Mouse (Mus musculus): ENCODE data around the gene Scamp4. TPM values are rescaled to one million over a fixed set of nuclear protein-coding genes. Genes with fewer than 3 reads are reported as not detected.

Gene Scamp4
- total and polyA plus RNA-seq, 2 experiments from 2014 or later = 43.2 to 69.1 TPM

DNA sequence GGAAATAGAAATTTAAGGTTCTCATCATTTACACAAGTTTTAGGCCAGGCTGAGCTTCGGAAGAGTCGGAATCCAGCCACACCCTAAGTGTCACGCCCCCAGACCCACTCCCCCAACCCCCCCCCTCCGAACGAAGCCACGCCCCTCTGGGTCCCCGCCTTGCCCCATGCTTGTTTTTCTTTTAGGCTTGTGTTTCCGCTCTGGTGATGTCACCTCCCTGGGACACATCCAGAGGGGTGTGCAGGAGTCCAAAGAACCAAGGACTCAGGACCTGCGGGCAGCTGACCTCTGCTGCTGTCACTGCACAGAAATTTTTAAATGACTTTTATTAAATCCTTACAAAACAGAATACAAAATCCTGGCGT, 62.3 kb downstream of the Scamp4 start:
- ATAC-seq (no peak), DNase-seq (ENCODE audit: low spot score) (no peak)
- Histone ChIP-seq H3K27me3 (ENCODE audit: insufficient read depth, low read length) (no peaks in the 10 kb centered on the region), H3K27ac (peak overlapping the region; percentile 54; the same call in 1 of the 2 replicates), H3K4me1 (ENCODE audit: insufficient read depth, low read length) (peaks cover 6% of the 10 kb centered on the region; the same call in 1 of the 2 replicates), H3K4me3 (ENCODE audit: low read length) (no peak overlapping the region), H3K9me3 (ENCODE audit: low read length) (no peaks in the 10 kb centered on the region), H3K4me2 (ENCODE audit: low read depth, low read length) (0 out of 2 replicates have a peak overlapping the region, but pooled peaks have one; percentile 19), H3K36me3 (ENCODE audit: insufficient read depth, low read length) (peaks cover 37% of the 10 kb centered on the region), H3K9ac (replicated peaks; ENCODE audit: low read length) (no peak overlapping the region)
- TF ChIP-seq CTCF (IDR thresholded peaks at IDR 0.05; ENCODE audit: low read depth) = no peak
- 21% methylated on average over 10 of the region's 10 CpGs for WGBS

Small RNA genes lying within 50 kb of the gene (microRNA-seq; reads per million reads assigned to microRNA genes)
- 0 to 0.18 reads per million in 2 experiments for gene Mir6912

Other genes with a start within 250 kb of the Scamp4 start
- 15.7 and 18.3 TPM in 2 replicates for gene Plk5, start 246.4 kb upstream of the Scamp4 start, total RNA-seq (2014; rRNA removed)
- 8.9 and 9.3 TPM in 2 replicates for gene Plk5, start 246.4 kb upstream of the Scamp4 start, polyA plus RNA-seq (2015; fragmentation: Nextera tagmentation; extraction: Ambion mirVana)
- gene Mex3d, start 215.2 kb upstream of the Scamp4 start, total RNA-seq (2014; rRNA removed) = 129 and 145 TPM in 2 replicates
- gene Mex3d, start 215.2 kb upstream of the Scamp4 start, polyA plus RNA-seq (2015; fragmentation: Nextera tagmentation; extraction: Ambion mirVana) = 11.6 and 14.2 TPM in 2 replicates
- 48.2 and 50.4 TPM in 2 replicates for gene Mbd3, start 203.3 kb upstream of the Scamp4 start, total RNA-seq (2014; rRNA removed)
- gene Mbd3, start 203.3 kb upstream of the Scamp4 start, polyA plus RNA-seq (2015; fragmentation: Nextera tagmentation; extraction: Ambion mirVana) = 166 and 175 TPM in 2 replicates
- 369 and 391 TPM in 2 replicates for gene Uqcr11, start 196.0 kb upstream of the Scamp4 start, total RNA-seq (2014; rRNA removed)
- 897 and 981 TPM in 2 replicates for gene Uqcr11, start 196.0 kb upstream of the Scamp4 start, polyA plus RNA-seq (2015; fragmentation: Nextera tagmentation; extraction: Ambion mirVana)
- 132 TPM in 2 replicates for gene Tcf3, start 169.2 kb upstream of the Scamp4 start, total RNA-seq (2014; rRNA removed)
- 36.2 and 36.4 TPM in 2 replicates for gene Tcf3, start 169.2 kb upstream of the Scamp4 start, polyA plus RNA-seq (2015; fragmentation: Nextera tagmentation; extraction: Ambion mirVana)
- gene Onecut3, start 108.0 kb upstream of the Scamp4 start, total RNA-seq (2014; rRNA removed) = 2.5 and 5.0 TPM in 2 replicates
- gene Onecut3, start 108.0 kb upstream of the Scamp4 start, polyA plus RNA-seq (2015; fragmentation: Nextera tagmentation; extraction: Ambion mirVana) = 0.57 and 0.74 TPM in 2 replicates
- 0.61 and 1.1 TPM in 2 replicates for gene Atp8b3, start 63.7 kb upstream of the Scamp4 start, total RNA-seq (2014; rRNA removed)
- 0.96 and 1.2 TPM in 2 replicates for gene Atp8b3, start 63.7 kb upstream of the Scamp4 start, polyA plus RNA-seq (2015; fragmentation: Nextera tagmentation; extraction: Ambion mirVana)
- 47.2 and 51.0 TPM in 2 replicates for gene Rexo1, start 41.3 kb upstream of the Scamp4 start, total RNA-seq (2014; rRNA removed)
- gene Rexo1, start 41.3 kb upstream of the Scamp4 start, polyA plus RNA-seq (2015; fragmentation: Nextera tagmentation; extraction: Ambion mirVana) = 25.1 and 27.6 TPM in 2 replicates
- gene Klf16, start 25.6 kb upstream of the Scamp4 start, total RNA-seq (2014; rRNA removed) = 16.6 and 17.0 TPM in 2 replicates
- 8.2 and 8.6 TPM in 2 replicates for gene Klf16, start 25.6 kb upstream of the Scamp4 start, polyA plus RNA-seq (2015; fragmentation: Nextera tagmentation; extraction: Ambion mirVana)
- gene Abhd17a, start 12.5 kb upstream of the Scamp4 start, total RNA-seq (2014; rRNA removed) = 389 and 721 TPM in 2 replicates
- 159 and 171 TPM in 2 replicates for gene Abhd17a, start 12.5 kb upstream of the Scamp4 start, polyA plus RNA-seq (2015; fragmentation: Nextera tagmentation; extraction: Ambion mirVana)
- 7.3 and 11.4 TPM in 2 replicates for gene Adat3, start within 50 bp of the Scamp4 start, total RNA-seq (2014; rRNA removed)
- gene Adat3, start within 50 bp of the Scamp4 start, polyA plus RNA-seq (2015; fragmentation: Nextera tagmentation; extraction: Ambion mirVana) = 3.6 and 4.0 TPM in 2 replicates
- gene Gm49322, start 3.1 kb downstream of the Scamp4 start, total RNA-seq (2014; rRNA removed) = 0.54 and 2.2 TPM in 2 replicates
- gene Gm49322, start 3.1 kb downstream of the Scamp4 start, polyA plus RNA-seq (2015; fragmentation: Nextera tagmentation; extraction: Ambion mirVana) = 1.1 TPM in 2 replicates
- gene Csnk1g2, start 20.0 kb downstream of the Scamp4 start, total RNA-seq (2014; rRNA removed) = 128 and 156 TPM in 2 replicates
- 94.3 and 95.5 TPM in 2 replicates for gene Csnk1g2, start 20.0 kb downstream of the Scamp4 start, polyA plus RNA-seq (2015; fragmentation: Nextera tagmentation; extraction: Ambion mirVana)
- 209 and 213 TPM in 2 replicates for gene Btbd2, start 54.2 kb downstream of the Scamp4 start, total RNA-seq (2014; rRNA removed)
- gene Btbd2, start 54.2 kb downstream of the Scamp4 start, polyA plus RNA-seq (2015; fragmentation: Nextera tagmentation; extraction: Ambion mirVana) = 81.9 and 82.8 TPM in 2 replicates
- 84.5 and 95.4 TPM in 2 replicates for gene Mknk2, start 75.2 kb downstream of the Scamp4 start, total RNA-seq (2014; rRNA removed)
- 38.2 and 40.5 TPM in 2 replicates for gene Mknk2, start 75.2 kb downstream of the Scamp4 start, polyA plus RNA-seq (2015; fragmentation: Nextera tagmentation; extraction: Ambion mirVana)
- 68.3 and 76.4 TPM in 2 replicates for gene Mob3a, start 99.1 kb downstream of the Scamp4 start, total RNA-seq (2014; rRNA removed)
- gene Mob3a, start 99.1 kb downstream of the Scamp4 start, polyA plus RNA-seq (2015; fragmentation: Nextera tagmentation; extraction: Ambion mirVana) = 37.2 and 38.8 TPM in 2 replicates
- 31.1 and 31.6 TPM in 2 replicates for gene Izumo4, start 99.3 kb downstream of the Scamp4 start, total RNA-seq (2014; rRNA removed)
- 46.7 and 52.2 TPM in 2 replicates for gene Izumo4, start 99.3 kb downstream of the Scamp4 start, polyA plus RNA-seq (2015; fragmentation: Nextera tagmentation; extraction: Ambion mirVana)
- gene Ap3d1, start 139.4 kb downstream of the Scamp4 start, total RNA-seq (2014; rRNA removed) = 195 and 201 TPM in 2 replicates
- 99.2 and 99.7 TPM in 2 replicates for gene Ap3d1, start 139.4 kb downstream of the Scamp4 start, polyA plus RNA-seq (2015; fragmentation: Nextera tagmentation; extraction: Ambion mirVana)
- gene Dot1l, start 152.3 kb downstream of the Scamp4 start, total RNA-seq (2014; rRNA removed) = 27.2 and 27.7 TPM in 2 replicates
- gene Dot1l, start 152.3 kb downstream of the Scamp4 start, polyA plus RNA-seq (2015; fragmentation: Nextera tagmentation; extraction: Ambion mirVana) = 10.3 and 12.6 TPM in 2 replicates
- 14.2 and 22.0 TPM in 2 replicates for gene Sf3a2, start 195.3 kb downstream of the Scamp4 start, total RNA-seq (2014; rRNA removed)
- gene Sf3a2, start 195.3 kb downstream of the Scamp4 start, polyA plus RNA-seq (2015; fragmentation: Nextera tagmentation; extraction: Ambion mirVana) = 48.7 and 53.2 TPM in 2 replicates
- 74.4 and 82.3 TPM in 2 replicates for gene Plekhj1, start 195.8 kb downstream of the Scamp4 start, total RNA-seq (2014; rRNA removed)
- gene Plekhj1, start 195.8 kb downstream of the Scamp4 start, polyA plus RNA-seq (2015; fragmentation: Nextera tagmentation; extraction: Ambion mirVana) = 99.4 and 103 TPM in 2 replicates
- gene Amh, start 202.4 kb downstream of the Scamp4 start, total RNA-seq (2014; rRNA removed) = 0.47 and 2.6 TPM in 2 replicates
- gene Amh, start 202.4 kb downstream of the Scamp4 start, polyA plus RNA-seq (2015; fragmentation: Nextera tagmentation; extraction: Ambion mirVana) = 0.24 TPM in 1 of 2 replicates, not detected in the other
- gene Jsrp1, start 210.6 kb downstream of the Scamp4 start, total RNA-seq (2014; rRNA removed) = 0.22 TPM in 1 of 2 replicates, not detected in the other
- gene Jsrp1, start 210.6 kb downstream of the Scamp4 start, polyA plus RNA-seq (2015; fragmentation: Nextera tagmentation; extraction: Ambion mirVana) = 1.4 and 1.6 TPM in 2 replicates
- 1,128 and 1,180 TPM in 2 replicates for gene Oaz1, start 223.8 kb downstream of the Scamp4 start, total RNA-seq (2014; rRNA removed)
- gene Oaz1, start 223.8 kb downstream of the Scamp4 start, polyA plus RNA-seq (2015; fragmentation: Nextera tagmentation; extraction: Ambion mirVana) = 1,097 and 1,185 TPM in 2 replicates
- 66.9 and 70.3 TPM in 2 replicates for gene Lingo3, start 241.2 kb downstream of the Scamp4 start, total RNA-seq (2014; rRNA removed)
- 26.6 and 28.0 TPM in 2 replicates for gene Lingo3, start 241.2 kb downstream of the Scamp4 start, polyA plus RNA-seq (2015; fragmentation: Nextera tagmentation; extraction: Ambion mirVana)

Measured in hindbrain, postnatal 0 days (tissue).